Mouse (Mus musculus): Measurements from ENCODE around the gene Sap25. TPM values are rescaled to one million over a fixed set of nuclear protein-coding genes. Genes with fewer than 3 reads are reported as not detected.

Sap25 gene
- total and polyA plus RNA-seq, 3 experiments: 1.5 to 34.9 (median 2.0) TPM

- Histone ChIP-seq H3K4me3 (no peak overlapping the region), H3K4me1 (ENCODE audit: control insufficient read depth, insufficient read depth, low read length) (peaks cover 3% of the 10 kb centered on the region), H3K36me3 (ENCODE audit: control insufficient read depth, insufficient read depth, low read length) (no peaks in the 10 kb centered on the region; the same call in 1 of the 2 replicates), H3K27ac (no peak overlapping the region), H3K27me3 (ENCODE audit: control insufficient read depth, insufficient read depth, low read length) (no peaks in the 10 kb centered on the region), H3K9ac (ENCODE audit: low read depth, low read length) (no peak overlapping the region), H3K79me2 (replicated peaks; ENCODE audit: control insufficient read depth, insufficient read depth, low read length) (peaks cover 2% of the 10 kb centered on the region; the same call in 1 of the 2 replicates)
- TF ChIP-seq CTCF (IDR thresholded peaks at IDR 0.05) (no peak), EP300 (IDR thresholded peaks at IDR 0.05; ENCODE audit: insufficient read depth, low read depth, low read length) (no peak), POLR2A (IDR thresholded peaks at IDR 0.05; ENCODE audit: insufficient read depth, low read depth, low read length) (no peak)
- intact Hi-C loops (cut with DNase I): no loop called here
- WGBS: 82% methylated on average over 4 of the region's 4 CpGs
- DNase-seq: no peak
Measured at GRCm38 (mm10) chr5:137679726-137680125, 38.6 kb downstream of the Sap25 start.

- 95% methylated on average over 6 of the region's 6 CpGs for WGBS
- H3K79me2 ChIP-seq (replicated peaks; ENCODE audit: control insufficient read depth, insufficient read depth, low read length): peaks cover 2% of the 10 kb centered on the region; the same call in 1 of the 2 replicates
- H3K4me3 ChIP-seq: no peak overlapping the region
- H3K27me3 ChIP-seq (ENCODE audit: control insufficient read depth, insufficient read depth, low read length): no peaks in the 10 kb centered on the region
- H3K9ac ChIP-seq (ENCODE audit: low read depth, low read length): no peak overlapping the region
- intact Hi-C loops (cut with DNase I): no loop called here
- no peak overlapping the region for H3K27ac ChIP-seq
- no peak for TF ChIP-seq CTCF (IDR thresholded peaks at IDR 0.05)
- no peak for TF ChIP-seq POLR2A (IDR thresholded peaks at IDR 0.05; ENCODE audit: insufficient read depth, low read depth, low read length)
- TF ChIP-seq EP300 (IDR thresholded peaks at IDR 0.05; ENCODE audit: insufficient read depth, low read depth, low read length): no peak
- H3K4me1 ChIP-seq (ENCODE audit: control insufficient read depth, insufficient read depth, low read length): peaks cover 3% of the 10 kb centered on the region
- no peak for DNase-seq
- no peaks in the 10 kb centered on the region; the same call in 1 of the 2 replicates for H3K36me3 ChIP-seq (ENCODE audit: control insufficient read depth, insufficient read depth, low read length)
Measured at GRCm38 (mm10) chr5:137682526-137682925, 41.4 kb downstream of the Sap25 start.

GRCm38 (mm10) chr5:137683388-137684293 lies 42.5 kb downstream of the Sap25 start:
- TF ChIP-seq EP300 (IDR thresholded peaks at IDR 0.05; ENCODE audit: insufficient read depth, low read depth, low read length): no peak
- no peak for TF ChIP-seq POLR2A (IDR thresholded peaks at IDR 0.05; ENCODE audit: insufficient read depth, low read depth, low read length)
- TF ChIP-seq CTCF (IDR thresholded peaks at IDR 0.05): no peak
- intact Hi-C loops (cut with DNase I): loop anchor here (1.0 to 2.0 kb wide), 3 partner anchors 27 to 73 kb away; partner anchors contain the start of gene Nyap1
- peak in 1 of 2 experiments; percentile 39 for DNase-seq
- 4% methylated on average over 28 of the region's 28 CpGs for WGBS
- peaks cover 3% of the 10 kb centered on the region for H3K4me1 ChIP-seq (ENCODE audit: control insufficient read depth, insufficient read depth, low read length)
- H3K36me3 ChIP-seq (ENCODE audit: control insufficient read depth, insufficient read depth, low read length): no peaks in the 10 kb centered on the region; the same call in 1 of the 2 replicates
- peaks cover 2% of the 10 kb centered on the region; the same call in 1 of the 2 replicates for H3K79me2 ChIP-seq (replicated peaks; ENCODE audit: control insufficient read depth, insufficient read depth, low read length)
- H3K27ac ChIP-seq: peak overlapping the region; percentile 64
- H3K27me3 ChIP-seq (ENCODE audit: control insufficient read depth, insufficient read depth, low read length): no peaks in the 10 kb centered on the region
- peak overlapping the region; percentile 69 for H3K9ac ChIP-seq (ENCODE audit: low read depth, low read length)
- H3K4me3 ChIP-seq: peak overlapping the region; percentile 82

GRCm38 (mm10) chr5:137684294-137685123 lies 43.4 kb downstream of the Sap25 start, which contains the start of gene Agfg2:
Gene Agfg2 (minus strand): TSS chr5:137684726.
- Histone ChIP-seq H3K27me3 (ENCODE audit: control insufficient read depth, insufficient read depth, low read length) (no peaks in the 10 kb centered on the region), H3K9ac (ENCODE audit: low read depth, low read length) (peak within 1 kb of the TSS; percentile 69), H3K4me1 (ENCODE audit: control insufficient read depth, insufficient read depth, low read length) (peaks cover 3% of the 10 kb centered on the region), H3K4me3 (peak within 1 kb of the TSS; percentile 82), H3K79me2 (replicated peaks; ENCODE audit: control insufficient read depth, insufficient read depth, low read length) (peaks cover 2% of the 10 kb centered on the region; the same call in 1 of the 2 replicates), H3K27ac (peak within 1 kb of the TSS; percentile 64), H3K36me3 (ENCODE audit: control insufficient read depth, insufficient read depth, low read length) (no peaks in the 10 kb centered on the region; the same call in 1 of the 2 replicates)
- intact Hi-C loops (cut with DNase I): loop anchor here (1.0 to 2.0 kb wide), 3 partner anchors 28 to 72 kb away; partner anchors contain the start of gene Nyap1
- DNase-seq: peak; percentile 94 to 99
- WGBS: under 1% methylated on average over 62 of the region's 62 CpGs
- TF ChIP-seq EP300 (IDR thresholded peaks at IDR 0.05; ENCODE audit: insufficient read depth, low read depth, low read length) (0 out of 2 replicates have a peak, but pooled peaks have one; percentile 5), CTCF (IDR thresholded peaks at IDR 0.05) (peak; percentile 40), POLR2A (IDR thresholded peaks at IDR 0.05; ENCODE audit: insufficient read depth, low read depth, low read length) (peak; percentile 67)

GRCm38 (mm10) chr5:137685653-137686052 lies 44.5 kb downstream of the Sap25 start:
- intact Hi-C loops (cut with DNase I): loop anchor here (2.0 kb wide), 2 partner anchors 29 to 71 kb away; no protein-coding TSS in a partner anchor
- Histone ChIP-seq H3K4me3 (no peak overlapping the region), H3K4me1 (ENCODE audit: control insufficient read depth, insufficient read depth, low read length) (peaks cover 3% of the 10 kb centered on the region), H3K27me3 (ENCODE audit: control insufficient read depth, insufficient read depth, low read length) (no peaks in the 10 kb centered on the region), H3K36me3 (ENCODE audit: control insufficient read depth, insufficient read depth, low read length) (no peaks in the 10 kb centered on the region; the same call in 1 of the 2 replicates), H3K9ac (ENCODE audit: low read depth, low read length) (no peak overlapping the region), H3K79me2 (replicated peaks; ENCODE audit: control insufficient read depth, insufficient read depth, low read length) (no peaks in the 10 kb centered on the region), H3K27ac (no peak overlapping the region)
- TF ChIP-seq CTCF (IDR thresholded peaks at IDR 0.05) (no peak), EP300 (IDR thresholded peaks at IDR 0.05; ENCODE audit: insufficient read depth, low read depth, low read length) (no peak), POLR2A (IDR thresholded peaks at IDR 0.05; ENCODE audit: insufficient read depth, low read depth, low read length) (no peak)
- DNase-seq: no peak
- WGBS: 92% methylated on average over 3 of the region's 3 CpGs

Data from heart, adult 2 months (tissue).